Mouse (Mus musculus): Measurements from ENCODE around the gene Ubc. TPM values are rescaled to one million over a fixed set of nuclear protein-coding genes. Genes with fewer than 3 reads are reported as not detected.
"Not testable (repeated sequence)": the region's sequence is repeated elsewhere in the genome, so short reads cannot be mapped to it uniquely, and the experiment has no call there.

Gene Ubc
- polyA plus RNA-seq, 2 experiments = 221 to 313 TPM

DNA sequence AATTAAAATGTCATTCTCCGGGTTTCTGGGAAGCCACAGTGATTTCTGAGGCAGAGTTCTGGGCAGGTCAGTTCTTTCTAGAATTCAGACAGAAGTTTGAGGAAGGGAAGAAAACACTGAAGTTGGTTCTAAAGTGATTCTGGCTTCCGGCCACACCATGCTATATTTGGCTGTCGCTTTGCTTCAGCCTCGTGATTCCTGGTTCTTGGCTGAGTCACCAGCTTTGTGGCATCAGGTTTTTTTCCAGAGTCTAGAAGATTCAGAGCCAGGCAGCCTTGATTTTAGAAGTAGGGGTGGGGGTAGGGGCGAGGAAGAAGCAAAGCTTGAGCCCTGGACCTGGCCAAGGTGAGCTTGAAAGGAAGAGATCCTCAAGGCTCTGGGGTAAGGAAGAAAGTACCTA is 1.6 kb upstream of the Ubc start:
- Histone ChIP-seq H3K9me3 (ENCODE audit: control insufficient read depth, low read length) (no peaks in the 10 kb centered on the region), H3K9ac (replicated peaks) (no peak overlapping the region), H3K27me3 (ENCODE audit: control insufficient read depth, insufficient read depth, low read length) (no peaks in the 10 kb centered on the region; the same call in 1 of the 2 replicates), H3K4me2 (ENCODE audit: low read depth) (no peak overlapping the region), H3K4me3 (ENCODE audit: insufficient read depth in 1 of 2, low read depth in 2 of 2, low read length in 2 of 2) (no peak overlapping the region), H3K36me3 (replicated peaks; ENCODE audit: control insufficient read depth, insufficient read depth, low read depth) (peaks cover 7% of the 10 kb centered on the region), H3K4me1 (replicated peaks; ENCODE audit: control insufficient read depth in 2 of 2, insufficient read depth in 2 of 2, low read length in 1 of 2) (peaks cover 20 to 38% of the 10 kb centered on the region in 2 experiments), H3K27ac (peak overlapping the region; percentile 89)
- ATAC-seq (ENCODE audit: insufficient read depth) (no peak), DNase-seq (ENCODE audit: low read depth in 3 of 3, low spot score in 3 of 3) (no peak)
- TF ChIP-seq EP300 (IDR thresholded peaks at IDR 0.05; ENCODE audit: low read depth) = no peak
- TF ChIP-seq CTCF (IDR thresholded peaks at IDR 0.05; ENCODE audit: low read depth) = no peak
- WGBS (ENCODE audit: insufficient replicate concordance) = 71% methylated on average over 5 of the region's 5 CpGs

DNA sequence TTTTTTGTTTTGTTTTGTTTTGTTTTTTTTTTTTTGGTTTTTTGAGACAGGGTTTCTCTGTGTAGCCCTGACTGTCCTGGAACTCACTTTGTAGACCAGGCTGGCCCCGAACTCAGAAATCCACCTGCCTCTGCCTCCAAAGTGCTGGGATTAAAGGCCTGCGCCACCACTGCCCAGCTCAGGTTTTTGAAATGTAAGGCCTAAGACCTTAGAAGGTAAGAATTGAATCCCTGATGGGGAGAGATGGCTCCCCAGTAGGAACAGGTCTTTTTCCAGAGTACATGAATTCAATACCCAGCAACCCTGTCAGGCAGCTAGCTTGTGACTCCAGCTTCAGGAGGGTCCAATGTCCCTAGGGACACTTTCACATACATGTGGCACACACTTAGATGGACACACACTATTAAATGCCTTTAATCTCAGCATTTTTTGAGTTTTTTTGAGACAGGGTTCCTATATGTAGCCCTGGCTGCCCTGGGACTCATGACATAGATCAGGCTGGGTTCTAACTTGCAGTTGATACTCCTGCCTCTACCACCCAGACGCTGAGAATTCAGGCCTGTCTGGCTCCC is 990 bp upstream of the Ubc start:
- Histone ChIP-seq H3K27me3 (ENCODE audit: control insufficient read depth, insufficient read depth, low read length) (no peaks in the 10 kb centered on the region), H3K36me3 (replicated peaks; ENCODE audit: control insufficient read depth, insufficient read depth, low read depth) (peaks cover 8% of the 10 kb centered on the region), H3K9me3 (ENCODE audit: control insufficient read depth, low read length) (no peaks in the 10 kb centered on the region), H3K4me1 (replicated peaks; ENCODE audit: control insufficient read depth in 2 of 2, insufficient read depth in 2 of 2, low read length in 1 of 2) (peaks cover 20 to 38% of the 10 kb centered on the region in 2 experiments), H3K27ac (peak overlapping the region; percentile 89), H3K4me2 (ENCODE audit: low read depth) (0 out of 2 replicates have a peak overlapping the region, but pooled peaks have one; percentile 8), H3K9ac (replicated peaks) (no peak overlapping the region), H3K4me3 (ENCODE audit: insufficient read depth in 1 of 2, low read depth in 2 of 2, low read length in 2 of 2) (no peak overlapping the region)
- DNase-seq (ENCODE audit: low read depth in 3 of 3, low spot score in 3 of 3) (no peak), ATAC-seq (ENCODE audit: insufficient read depth) (no peak)
- 82% methylated on average over 3 of the region's 3 CpGs for WGBS (ENCODE audit: insufficient replicate concordance)
- TF ChIP-seq EP300 (IDR thresholded peaks at IDR 0.05; ENCODE audit: low read depth) = no peak
- no peak for TF ChIP-seq CTCF (IDR thresholded peaks at IDR 0.05; ENCODE audit: low read depth)

DNA sequence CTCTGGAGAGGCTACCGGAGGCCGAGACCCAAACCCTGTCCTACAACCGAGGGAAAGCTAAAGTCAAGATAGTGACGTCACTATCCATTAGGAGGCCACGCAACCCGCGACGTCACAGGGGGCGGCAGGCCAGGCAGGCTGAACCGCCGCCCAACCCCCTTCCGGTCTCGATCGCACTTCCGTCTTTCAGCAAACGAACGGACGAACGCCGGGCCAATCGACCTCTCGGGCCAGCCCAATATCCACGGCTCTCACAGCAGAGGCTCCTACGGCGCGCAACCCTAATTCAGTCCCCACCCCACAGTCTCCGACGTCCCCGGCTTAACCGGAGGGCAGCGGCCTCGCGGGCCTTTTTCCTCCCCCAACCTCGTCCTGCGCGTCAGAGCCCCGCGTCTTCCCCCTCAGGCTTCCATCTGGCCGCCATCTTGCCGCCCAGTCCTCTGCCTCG is 847 bp downstream of the Ubc start, which contains the start of gene Gm10382:
Gene Gm10382 (plus strand): TSS at position 192 of the 448 bp plus-strand sequence.
- H3K4me1 ChIP-seq (replicated peaks; ENCODE audit: control insufficient read depth in 2 of 2, insufficient read depth in 2 of 2, low read length in 1 of 2) = peaks cover 15 to 30% of the 10 kb centered on the region in 2 experiments
- peak within 1 kb of the TSS; percentile 91 for H3K4me2 ChIP-seq (ENCODE audit: low read depth)
- WGBS (ENCODE audit: insufficient replicate concordance) = under 1% methylated on average over 41 of the region's 41 CpGs
- peak; percentile 50 for ATAC-seq (ENCODE audit: insufficient read depth)
- H3K27me3 ChIP-seq (ENCODE audit: control insufficient read depth, insufficient read depth, low read length) = no peaks in the 10 kb centered on the region
- H3K36me3 ChIP-seq (replicated peaks; ENCODE audit: control insufficient read depth, insufficient read depth, low read depth) = peaks cover 24% of the 10 kb centered on the region
- peak within 1 kb of the TSS; percentile 98 for H3K9ac ChIP-seq (replicated peaks)
- peak; percentile 72 to 80 (median 77) for DNase-seq (ENCODE audit: low read depth in 3 of 3, low spot score in 3 of 3)
- peak within 1 kb of the TSS; percentile 89 for H3K27ac ChIP-seq
- TF ChIP-seq CTCF (IDR thresholded peaks at IDR 0.05; ENCODE audit: low read depth) = no peak
- no peak; the same call in 1 of the 2 replicates for TF ChIP-seq EP300 (IDR thresholded peaks at IDR 0.05; ENCODE audit: low read depth)
- peak within 1 kb of the TSS; percentile 92 to 95 for H3K4me3 ChIP-seq (ENCODE audit: insufficient read depth in 1 of 2, low read depth in 2 of 2, low read length in 2 of 2)
- H3K9me3 ChIP-seq (ENCODE audit: control insufficient read depth, low read length) = no peaks in the 10 kb centered on the region

DNA sequence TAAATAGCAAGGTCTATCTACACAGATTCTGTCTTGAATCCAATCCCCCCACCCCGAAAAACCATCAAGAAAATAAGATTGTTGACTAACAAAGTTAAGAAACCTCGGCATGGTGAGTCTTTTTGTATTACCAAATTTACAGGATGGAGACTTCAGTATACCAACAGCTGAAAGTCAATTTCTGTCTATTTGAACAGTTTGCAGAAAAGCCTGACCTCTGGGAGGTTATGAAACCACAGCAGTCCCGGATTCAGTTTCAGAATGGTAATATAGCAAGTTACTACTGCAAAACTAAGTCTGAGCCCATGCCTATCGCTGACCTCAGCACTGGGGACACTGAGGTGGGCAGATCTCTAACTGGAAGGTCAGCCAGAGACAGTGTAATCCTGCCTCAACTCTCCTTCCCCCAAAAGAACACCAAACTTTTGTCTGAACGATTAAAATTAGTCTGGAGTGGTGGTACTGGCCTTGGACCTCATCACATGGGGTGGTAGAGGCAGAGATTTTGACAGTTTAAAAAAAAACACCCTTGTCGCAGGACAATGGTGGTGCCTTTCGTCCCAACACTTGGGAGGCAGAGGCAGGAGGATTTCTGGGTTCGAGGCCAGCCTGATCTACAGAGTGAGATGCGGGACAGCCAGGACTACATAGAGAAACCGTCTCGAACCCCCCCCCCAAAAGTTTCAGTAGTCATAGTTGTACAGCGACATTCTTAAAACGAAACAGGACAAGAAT is 1.5 kb downstream of the Ubc start:
- no peak for TF ChIP-seq EP300 (IDR thresholded peaks at IDR 0.05; ENCODE audit: low read depth)
- TF ChIP-seq CTCF (IDR thresholded peaks at IDR 0.05; ENCODE audit: low read depth) = no peak
- H3K9me3 ChIP-seq (ENCODE audit: control insufficient read depth, low read length) = no peaks in the 10 kb centered on the region
- no peak for DNase-seq (ENCODE audit: low read depth in 3 of 3, low spot score in 3 of 3)
- WGBS (ENCODE audit: insufficient replicate concordance) = 16% methylated on average over 13 of the region's 13 CpGs
- H3K4me1 ChIP-seq (replicated peaks; ENCODE audit: control insufficient read depth in 2 of 2, insufficient read depth in 2 of 2, low read length in 1 of 2) = peaks cover 9 to 24% of the 10 kb centered on the region in 2 experiments
- H3K27me3 ChIP-seq (ENCODE audit: control insufficient read depth, insufficient read depth, low read length) = no peaks in the 10 kb centered on the region
- H3K9ac ChIP-seq (replicated peaks) = peak overlapping the region; percentile 98
- peak overlapping the region; percentile 89 for H3K27ac ChIP-seq
- peaks cover 24% of the 10 kb centered on the region for H3K36me3 ChIP-seq (replicated peaks; ENCODE audit: control insufficient read depth, insufficient read depth, low read depth)
- peak overlapping the region; percentile 91 for H3K4me2 ChIP-seq (ENCODE audit: low read depth)
- ATAC-seq (ENCODE audit: insufficient read depth) = no peak
- H3K4me3 ChIP-seq (ENCODE audit: insufficient read depth in 1 of 2, low read depth in 2 of 2, low read length in 2 of 2) = peak overlapping the region; percentile 92 to 95

DNA sequence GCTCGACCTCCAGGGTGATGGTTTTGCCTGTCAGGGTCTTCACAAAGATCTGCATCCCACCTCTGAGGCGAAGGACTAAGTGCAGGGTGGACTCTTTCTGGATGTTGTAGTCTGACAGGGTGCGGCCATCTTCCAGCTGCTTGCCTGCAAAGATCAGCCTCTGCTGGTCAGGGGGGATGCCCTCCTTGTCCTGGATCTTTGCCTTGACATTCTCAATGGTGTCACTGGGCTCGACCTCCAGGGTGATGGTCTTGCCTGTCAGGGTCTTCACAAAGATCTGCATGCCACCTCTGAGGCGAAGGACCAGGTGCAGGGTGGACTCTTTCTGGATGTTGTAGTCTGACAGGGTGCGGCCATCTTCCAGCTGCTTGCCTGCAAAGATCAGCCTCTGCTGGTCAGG is 2.7 kb downstream of the Ubc start:
- H3K4me1 ChIP-seq (replicated peaks; ENCODE audit: control insufficient read depth in 2 of 2, insufficient read depth in 2 of 2, low read length in 1 of 2) = peaks cover 4 to 17% of the 10 kb centered on the region in 2 experiments
- WGBS (ENCODE audit: insufficient replicate concordance) = 76% methylated on average over 4 of the region's 6 CpGs
- H3K9me3 ChIP-seq (ENCODE audit: control insufficient read depth, low read length); DNase-seq (ENCODE audit: low read depth in 3 of 3, low spot score in 3 of 3); ATAC-seq (ENCODE audit: insufficient read depth); H3K4me2 ChIP-seq (ENCODE audit: low read depth); H3K4me3 ChIP-seq (ENCODE audit: insufficient read depth in 1 of 2, low read depth in 2 of 2, low read length in 2 of 2); H3K27ac ChIP-seq; H3K9ac ChIP-seq (replicated peaks); H3K27me3 ChIP-seq (ENCODE audit: control insufficient read depth, insufficient read depth, low read length): not testable (repeated sequence)
- H3K36me3 ChIP-seq (replicated peaks; ENCODE audit: control insufficient read depth, insufficient read depth, low read depth) = peaks cover 24% of the 10 kb centered on the region
